In genomic region chr19:7041171-7041570, GRCm38 (mm10) we compare ENCODE assay signal across 7 mouse cellular contexts. TPM values are rescaled to one million over a fixed set of nuclear protein-coding genes. Genes with fewer than 3 reads are reported as not detected.
A peak's percentile ranks its signal among the peaks of the same experiment; 100 is the strongest.
DNase-seq lines count a peak whose midpoint lies in the region; ATAC-seq lines count a peak whose summit lies in the region.

No protein-coding gene starts in this region.

- peak overlapping the region; percentile 45 for H3K4me3 ChIP-seq in kidney, embryonic 15.5 days (replicated peaks)
- no peak overlapping the region; the same call in 1 of the 2 replicates for H3K4me3 ChIP-seq in embryonic facial prominence, embryonic 11.5 days (ENCODE audit: low read depth, low read length)
- peak overlapping the region; percentile 53 for H3K4me3 ChIP-seq in hindbrain, embryonic 13.5 days
- H3K4me3 ChIP-seq in midbrain, embryonic 15.5 days = peak overlapping the region; percentile 54; the same call in 1 of the 2 replicates

- no peak for ATAC-seq in kidney, embryonic 15.5 days (replicated peaks; ENCODE audit: low FRiP score)
- ATAC-seq in embryonic facial prominence, embryonic 11.5 days (replicated peaks; ENCODE audit: insufficient number of reproducible peaks, low FRiP score, low TSS enrichment, low read depth) = no peak
- ATAC-seq in hindbrain, embryonic 13.5 days (ENCODE audit: low FRiP score) = no peak
- no peak for ATAC-seq in midbrain, embryonic 15.5 days (replicated peaks)

- peaks cover 10% of the 10 kb centered on the region; the same call in 1 of the 2 replicates for H3K36me3 ChIP-seq in kidney, embryonic 15.5 days
- H3K36me3 ChIP-seq in embryonic facial prominence, embryonic 11.5 days (replicated peaks; ENCODE audit: control insufficient read depth, insufficient read depth, low read depth, low read length) = no peaks in the 10 kb centered on the region
- peaks cover 6% of the 10 kb centered on the region for H3K36me3 ChIP-seq in hindbrain, embryonic 13.5 days
- no peaks in the 10 kb centered on the region for H3K36me3 ChIP-seq in midbrain, embryonic 15.5 days (replicated peaks)

- 94% methylated on average over 2 of the region's 2 CpGs for WGBS in kidney, embryonic 15.5 days
- 85% methylated on average over 2 of the region's 2 CpGs for WGBS in embryonic facial prominence, embryonic 11.5 days
- 91% methylated on average over 2 of the region's 2 CpGs for WGBS in hindbrain, embryonic 13.5 days
- 84% methylated on average over 2 of the region's 2 CpGs for WGBS in midbrain, embryonic 15.5 days

- intact Hi-C loops in left cerebral cortex, postnatal 10 days (cut with DNase I) = no loop called here

- no peaks in the 10 kb centered on the region for H3K9me3 ChIP-seq in kidney, embryonic 15.5 days (replicated peaks)
- H3K9me3 ChIP-seq in embryonic facial prominence, embryonic 11.5 days (replicated peaks; ENCODE audit: control insufficient read depth, low read length) = no peaks in the 10 kb centered on the region
- no peaks in the 10 kb centered on the region for H3K9me3 ChIP-seq in hindbrain, embryonic 13.5 days
- no peaks in the 10 kb centered on the region for H3K9me3 ChIP-seq in midbrain, embryonic 15.5 days

- H3K27ac ChIP-seq in kidney, embryonic 15.5 days = peak overlapping the region; percentile 86; the same call in 1 of the 2 replicates
- H3K27ac ChIP-seq in embryonic facial prominence, embryonic 11.5 days (replicated peaks; ENCODE audit: low read depth, low read length) = peak overlapping the region; percentile 83
- peak overlapping the region; percentile 96 for H3K27ac ChIP-seq in hindbrain, embryonic 13.5 days
- H3K27ac ChIP-seq in midbrain, embryonic 15.5 days = peak overlapping the region; percentile 91

- H3K27me3 ChIP-seq in kidney, embryonic 15.5 days = no peaks in the 10 kb centered on the region
- H3K27me3 ChIP-seq in embryonic facial prominence, embryonic 11.5 days (ENCODE audit: control insufficient read depth, insufficient read depth, low read length) = no peaks in the 10 kb centered on the region
- no peaks in the 10 kb centered on the region for H3K27me3 ChIP-seq in hindbrain, embryonic 13.5 days
- no peaks in the 10 kb centered on the region for H3K27me3 ChIP-seq in midbrain, embryonic 15.5 days (replicated peaks)

- DNase-seq in kidney, adult 18-20 months = no peak
- DNase-seq in embryonic facial prominence, embryonic 11.5 days (ENCODE audit: low spot score) = no peak
- DNase-seq in left cerebral cortex, postnatal 10 days (ENCODE audit: extremely low spot score in 1 of 2, low spot score in 2 of 2) = no peak
- no peak for DNase-seq in cerebellum, postnatal 36 days

- H3K4me1 ChIP-seq in kidney, embryonic 15.5 days = peaks cover 27% of the 10 kb centered on the region
- H3K4me1 ChIP-seq in embryonic facial prominence, embryonic 11.5 days (ENCODE audit: control insufficient read depth, insufficient read depth, low read length) = 0 out of 2 replicates have a peak, but pooled peaks cover 2% of the 10 kb centered on the region
- H3K4me1 ChIP-seq in hindbrain, embryonic 13.5 days (replicated peaks) = peaks cover 38% of the 10 kb centered on the region
- peaks cover 30% of the 10 kb centered on the region for H3K4me1 ChIP-seq in midbrain, embryonic 15.5 days

- H3K4me2 ChIP-seq in kidney, embryonic 15.5 days = peak overlapping the region; percentile 61; the same call in 1 of the 2 replicates
- H3K4me2 ChIP-seq in embryonic facial prominence, embryonic 11.5 days (ENCODE audit: low read depth, low read length) = no peak overlapping the region
- peak overlapping the region; percentile 81 for H3K4me2 ChIP-seq in hindbrain, embryonic 13.5 days
- no peak overlapping the region for H3K4me2 ChIP-seq in midbrain, embryonic 15.5 days

- H3K9ac ChIP-seq in kidney, embryonic 15.5 days = no peak overlapping the region
- H3K9ac ChIP-seq in embryonic facial prominence, embryonic 11.5 days (replicated peaks; ENCODE audit: low read length) = no peak overlapping the region; the same call in 1 of the 2 replicates
- H3K9ac ChIP-seq in hindbrain, embryonic 13.5 days = peak overlapping the region; percentile 85; the same call in 1 of the 2 replicates
- no peak overlapping the region for H3K9ac ChIP-seq in midbrain, embryonic 15.5 days

RNA-seq across cellular contexts. Expression of gene Stip1, which starts 1.4 kb away (rescaled TPM):
- polyA plus RNA-seq in kidney, embryonic 15.5 days (2015; fragmentation: Nextera tagmentation; extraction: Ambion mirVana) = 290 and 298 TPM in 2 replicates
- polyA plus RNA-seq in embryonic facial prominence, embryonic 11.5 days (2014; fragmentation: Nextera tagmentation; extraction: Ambion mirVana) = 400 and 412 TPM in 2 replicates
- polyA plus RNA-seq in hindbrain, embryonic 13.5 days (2015; fragmentation: Nextera tagmentation; extraction: Ambion mirVana) = 233 and 239 TPM in 2 replicates
- 214 and 230 TPM in 2 replicates for polyA plus RNA-seq in midbrain, embryonic 15.5 days (2015; fragmentation: Nextera tagmentation; extraction: Ambion mirVana)
- 100 to 1,000 TPM; 136 TPM for total RNA-seq in left cerebral cortex, postnatal 10 days (2021)

RNA-seq across cellular contexts. Expression of gene Macrod1, which starts 15.4 kb away (rescaled TPM):
- 13.9 and 14.8 TPM in 2 replicates for polyA plus RNA-seq in kidney, embryonic 15.5 days (2015; fragmentation: Nextera tagmentation; extraction: Ambion mirVana)
- polyA plus RNA-seq in embryonic facial prominence, embryonic 11.5 days (2014; fragmentation: Nextera tagmentation; extraction: Ambion mirVana) = 5.0 and 6.9 TPM in 2 replicates
- 4.2 and 5.3 TPM in 2 replicates for polyA plus RNA-seq in hindbrain, embryonic 13.5 days (2015; fragmentation: Nextera tagmentation; extraction: Ambion mirVana)
- 5.6 and 6.0 TPM in 2 replicates for polyA plus RNA-seq in midbrain, embryonic 15.5 days (2015; fragmentation: Nextera tagmentation; extraction: Ambion mirVana)
- 1 to 10 TPM; 8.0 to 8.9 TPM for total RNA-seq in left cerebral cortex, postnatal 10 days (2021)

RNA-seq across cellular contexts. Expression of gene Fermt3, which starts 21.9 kb away (rescaled TPM):
- 6.9 and 8.3 TPM in 2 replicates for polyA plus RNA-seq in kidney, embryonic 15.5 days (2015; fragmentation: Nextera tagmentation; extraction: Ambion mirVana)
- polyA plus RNA-seq in embryonic facial prominence, embryonic 11.5 days (2014; fragmentation: Nextera tagmentation; extraction: Ambion mirVana) = 6.3 and 6.6 TPM in 2 replicates
- 4.4 and 5.6 TPM in 2 replicates for polyA plus RNA-seq in hindbrain, embryonic 13.5 days (2015; fragmentation: Nextera tagmentation; extraction: Ambion mirVana)
- 4.8 and 5.2 TPM in 2 replicates for polyA plus RNA-seq in midbrain, embryonic 15.5 days (2015; fragmentation: Nextera tagmentation; extraction: Ambion mirVana)
- 1 to 10 TPM; 3.7 to 5.5 TPM for total RNA-seq in left cerebral cortex, postnatal 10 days (2021)

RNA-seq across cellular contexts. Expression of gene Trpt1, which starts 45.2 kb away (rescaled TPM):
- 11.2 and 12.1 TPM in 2 replicates for polyA plus RNA-seq in kidney, embryonic 15.5 days (2015; fragmentation: Nextera tagmentation; extraction: Ambion mirVana)
- 8.0 and 11.7 TPM in 2 replicates for polyA plus RNA-seq in embryonic facial prominence, embryonic 11.5 days (2014; fragmentation: Nextera tagmentation; extraction: Ambion mirVana)
- polyA plus RNA-seq in hindbrain, embryonic 13.5 days (2015; fragmentation: Nextera tagmentation; extraction: Ambion mirVana) = 16.6 and 18.0 TPM in 2 replicates
- polyA plus RNA-seq in midbrain, embryonic 15.5 days (2015; fragmentation: Nextera tagmentation; extraction: Ambion mirVana) = 18.5 and 19.8 TPM in 2 replicates
- 10 to 100 TPM; 20.2 to 20.8 TPM for total RNA-seq in left cerebral cortex, postnatal 10 days (2021)

RNA-seq across cellular contexts. Expression of gene Nudt22, which starts 45.3 kb away (rescaled TPM):
- polyA plus RNA-seq in kidney, embryonic 15.5 days (2015; fragmentation: Nextera tagmentation; extraction: Ambion mirVana) = 25.4 and 27.4 TPM in 2 replicates
- polyA plus RNA-seq in embryonic facial prominence, embryonic 11.5 days (2014; fragmentation: Nextera tagmentation; extraction: Ambion mirVana) = 19.5 and 19.6 TPM in 2 replicates
- 18.6 and 23.8 TPM in 2 replicates for polyA plus RNA-seq in hindbrain, embryonic 13.5 days (2015; fragmentation: Nextera tagmentation; extraction: Ambion mirVana)
- polyA plus RNA-seq in midbrain, embryonic 15.5 days (2015; fragmentation: Nextera tagmentation; extraction: Ambion mirVana) = 21.0 and 22.5 TPM in 2 replicates
- 1 to 10 TPM; 9.2 to 9.5 TPM for total RNA-seq in left cerebral cortex, postnatal 10 days (2021)

Comparison
In these comparisons a context has a peak if more than half of its experiments do, and no peak if none do; other contexts are left out.
1. H3K4me2 ChIP-seq: peak in kidney, embryonic 15.5 days (single experiment) and hindbrain, embryonic 13.5 days (single experiment); none in embryonic facial prominence, embryonic 11.5 days (single experiment) and midbrain, embryonic 15.5 days (single experiment).
2. Peak in every context shown above with its lines, with median percentiles within 50 percentile points of each other: H3K27ac ChIP-seq.